Mouse (Mus musculus) bone marrow, adult 2 months (tissue): Measurements from ENCODE around the gene Nt5c3.

ENCODE experiments used
- CTCF ChIP-seq: fragments of 200-500 bp; IDR thresholded peaks from 2 replicates; pipeline ENCODE4 v1.5.1; 2011; ENCODE audit warnings: low read length, control low read depth; ENCODE audit not compliant: control insufficient read depth, insufficient read depth
- POLR2A ChIP-seq: fragments of 200-500 bp; IDR thresholded peaks from 2 replicates; pipeline ENCODE4 v1.6.1; 2011; ENCODE audit warnings: low read depth, mild to moderate bottlenecking, control low read depth, low read length, borderline replicate concordance; ENCODE audit not compliant: control insufficient read depth

DNA sequence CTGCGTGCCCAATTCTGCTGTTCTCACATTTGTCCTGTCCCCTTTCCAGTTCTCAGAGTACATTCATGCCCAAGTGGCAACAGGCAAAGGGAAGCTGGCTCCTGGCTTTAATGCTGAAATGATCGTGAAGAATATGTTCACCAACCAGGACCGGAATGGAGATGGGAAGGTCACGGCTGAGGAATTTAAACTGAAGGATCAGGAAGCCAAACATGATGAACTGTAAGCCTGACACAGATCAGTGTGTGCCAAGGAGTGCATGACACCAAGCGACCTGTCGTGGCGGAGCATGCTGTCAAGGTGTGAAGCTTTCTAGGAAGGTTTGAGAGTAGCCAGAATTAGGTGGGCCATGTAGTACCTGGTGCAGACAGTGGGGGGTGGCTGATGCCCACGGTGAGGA lies 45.7 kb downstream of the Nt5c3 start:
- TF ChIP-seq POLR2A (no peak), CTCF (peak; percentile 15; the same call in 1 of the 2 replicates)
